Mouse (Mus musculus) erythroblast, embryonic 14.5 days (primary cell): ENCODE measurements around the gene Trmt5. TPM values are rescaled to one million over a fixed set of nuclear protein-coding genes. Genes with fewer than 3 reads are reported as not detected.

Experiments
- H3K27me3 ChIP-seq: 2 replicates; pipeline ENCODE4 v1.6.1; 2012; ENCODE audit warnings: inconsistent platforms; ENCODE audit not compliant: control insufficient read depth
- H3K36me3 ChIP-seq: 2 replicates; pipeline ENCODE4 v1.6.1; 2012; ENCODE audit warnings: mild to moderate bottlenecking, inconsistent platforms; ENCODE audit not compliant: control insufficient read depth
- H3K4me1 ChIP-seq: 2 replicates; pipeline ENCODE4 v1.6.1; 2012; ENCODE audit warnings: inconsistent platforms; ENCODE audit not compliant: control insufficient read depth
- H3K4me3 ChIP-seq: replicated peaks from 2 replicates; pipeline ENCODE3; 2012; ENCODE audit warnings: moderate library complexity, mild to moderate bottlenecking, inconsistent platforms
- H3K9me3 ChIP-seq: 2 replicates; pipeline ENCODE4 v1.6.1; 2012; ENCODE audit warnings: low read length, inconsistent platforms, mixed read lengths; ENCODE audit not compliant: control insufficient read depth
- GATA1 ChIP-seq: IDR thresholded peaks from 2 replicates; pipeline ENCODE4 v1.6.1; 2012; ENCODE audit warnings: low read length, inconsistent platforms, mixed read lengths
- TAL1 ChIP-seq: IDR thresholded peaks from 3 replicates; pipeline ENCODE4 v1.6.1; 2012; ENCODE audit warnings: low read length, inconsistent platforms, mixed read lengths
- polyA plus RNA-seq: library from polyadenylated mRNA; stranded (reverse); fragments of >175 nt; gene quantifications from 2 replicates; pipeline ENCODE4 v1.2.3, GENCODE M21; 2012

Trmt5 gene
- polyA plus RNA-seq = 0.06 and 0.79 TPM in 2 replicates

- Histone ChIP-seq H3K36me3 (peaks cover 18% of the 10 kb centered on the region), H3K4me3 (peak within 1 kb of the TSS; percentile 94), H3K9me3 (no peaks in the 10 kb centered on the region), H3K4me1 (peaks cover 34% of the 10 kb centered on the region), H3K27me3 (no peaks in the 10 kb centered on the region)
- TF ChIP-seq TAL1 (no peak), GATA1 (no peak)
Measured at GRCm38 (mm10) chr12:73286287-73287092, at the start of gene Trmt5, which contains the start of gene Slc38a6. Gene Trmt5, minus strand, starts transcription at chr12:73286710. Gene Slc38a6, plus strand, starts transcription at chr12:73286779.

GRCm38 (mm10) chr12:73334051-73334551 is 47.6 kb upstream of the Trmt5 start:
- no peaks in the 10 kb centered on the region for H3K27me3 ChIP-seq
- H3K4me3 ChIP-seq = no peak overlapping the region
- no peaks in the 10 kb centered on the region for H3K4me1 ChIP-seq
- TF ChIP-seq GATA1 = no peak
- no peak for TF ChIP-seq TAL1
- no peaks in the 10 kb centered on the region for H3K9me3 ChIP-seq
- H3K36me3 ChIP-seq = no peaks in the 10 kb centered on the region

GRCm38 (mm10) chr12:73332701-73333100 is 46.2 kb upstream of the Trmt5 start:
- H3K27me3 ChIP-seq = no peaks in the 10 kb centered on the region
- H3K36me3 ChIP-seq = no peaks in the 10 kb centered on the region
- H3K4me1 ChIP-seq = no peaks in the 10 kb centered on the region
- H3K9me3 ChIP-seq = no peaks in the 10 kb centered on the region
- H3K4me3 ChIP-seq = no peak overlapping the region
- TF ChIP-seq GATA1 (no peak), TAL1 (no peak)

- TF ChIP-seq GATA1 (no peak), TAL1 (no peak)
- Histone ChIP-seq H3K36me3 (no peaks in the 10 kb centered on the region), H3K4me3 (no peak overlapping the region), H3K4me1 (no peaks in the 10 kb centered on the region), H3K9me3 (no peaks in the 10 kb centered on the region), H3K27me3 (no peaks in the 10 kb centered on the region)
Measured at GRCm38 (mm10) chr12:73330236-73330635, 43.7 kb upstream of the Trmt5 start.

- H3K4me1 ChIP-seq = no peaks in the 10 kb centered on the region
- H3K9me3 ChIP-seq = no peaks in the 10 kb centered on the region
- no peaks in the 10 kb centered on the region for H3K27me3 ChIP-seq
- TF ChIP-seq GATA1 = no peak
- TF ChIP-seq TAL1 = no peak
- H3K4me3 ChIP-seq = no peak overlapping the region
- H3K36me3 ChIP-seq = no peaks in the 10 kb centered on the region
Measured at GRCm38 (mm10) chr12:73328448-73329167, 42.1 kb upstream of the Trmt5 start.

- TF ChIP-seq TAL1 = no peak
- TF ChIP-seq GATA1 = no peak
- no peaks in the 10 kb centered on the region for H3K9me3 ChIP-seq
- no peaks in the 10 kb centered on the region for H3K27me3 ChIP-seq
- no peaks in the 10 kb centered on the region for H3K4me1 ChIP-seq
- no peak overlapping the region for H3K4me3 ChIP-seq
- no peaks in the 10 kb centered on the region for H3K36me3 ChIP-seq
Measured at GRCm38 (mm10) chr12:73327381-73327780, 40.9 kb upstream of the Trmt5 start.

- H3K4me3 ChIP-seq = no peak overlapping the region
- no peaks in the 10 kb centered on the region for H3K4me1 ChIP-seq
- H3K36me3 ChIP-seq = no peaks in the 10 kb centered on the region
- TF ChIP-seq TAL1 (no peak), GATA1 (no peak)
- no peaks in the 10 kb centered on the region for H3K27me3 ChIP-seq
- H3K9me3 ChIP-seq = no peaks in the 10 kb centered on the region
Measured at GRCm38 (mm10) chr12:73325617-73326016, 39.1 kb upstream of the Trmt5 start.

- Histone ChIP-seq H3K4me1 (no peaks in the 10 kb centered on the region), H3K36me3 (no peaks in the 10 kb centered on the region), H3K9me3 (no peaks in the 10 kb centered on the region), H3K4me3 (no peak overlapping the region), H3K27me3 (no peaks in the 10 kb centered on the region)
- TF ChIP-seq GATA1 (no peak), TAL1 (no peak)
Measured at GRCm38 (mm10) chr12:73325181-73325580, 38.7 kb upstream of the Trmt5 start.

- H3K36me3 ChIP-seq = no peaks in the 10 kb centered on the region
- no peak for TF ChIP-seq TAL1
- TF ChIP-seq GATA1 = no peak
- H3K9me3 ChIP-seq = no peaks in the 10 kb centered on the region
- no peaks in the 10 kb centered on the region for H3K4me1 ChIP-seq
- H3K27me3 ChIP-seq = no peaks in the 10 kb centered on the region
- H3K4me3 ChIP-seq = no peak overlapping the region
Measured at GRCm38 (mm10) chr12:73324742-73325141, 38.2 kb upstream of the Trmt5 start.
